Mouse (Mus musculus) frontal cortex, postnatal 10 days (tissue): Measurements from ENCODE around the gene Kcne1l.

Experiments
- DNase-seq, 2 experiments: peaks; one replicate each; pipeline ENCODE4 v3.0.0; 2022; ENCODE audit warnings: low spot score in 2 of 2, mixed read lengths in 1 of 2

The Kcne1l gene

DNA sequence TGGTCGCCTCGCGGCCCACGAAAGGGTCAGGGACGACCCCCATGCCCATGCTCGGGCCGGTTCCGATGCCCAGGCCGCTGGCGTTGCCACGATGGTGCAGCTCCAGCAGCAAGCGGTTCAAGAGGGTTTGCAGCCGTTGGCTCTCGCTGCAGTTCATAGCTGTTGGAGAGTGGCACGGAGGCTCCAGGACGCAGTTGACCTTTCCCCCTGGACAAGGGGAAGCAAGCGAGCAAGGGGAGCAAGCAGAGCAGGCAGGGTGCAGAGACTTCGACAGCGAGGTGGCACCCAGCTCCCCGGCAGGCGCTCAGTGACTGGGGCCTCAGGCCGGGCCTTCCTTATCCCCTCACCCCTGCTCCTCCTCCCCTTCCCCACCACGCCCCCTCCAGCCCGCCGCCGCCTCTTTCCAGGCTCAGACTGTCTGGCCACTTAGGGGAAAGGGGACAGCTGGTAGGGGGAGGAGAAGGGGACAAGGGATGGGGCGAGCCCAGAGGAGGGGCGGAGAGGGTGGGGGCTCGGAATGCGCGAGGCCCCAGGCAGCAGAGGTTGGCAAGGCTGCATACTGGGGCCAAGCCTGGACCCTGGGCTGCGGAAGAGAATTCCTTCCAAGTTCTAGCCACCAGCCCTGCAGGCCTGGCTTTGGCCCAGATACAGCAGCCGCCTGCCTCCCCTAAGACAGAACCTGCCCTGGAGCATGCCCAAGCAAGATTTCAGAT is at the start of gene Kcne1l:
Gene Kcne1l, minus strand, starts transcription at position 426 of the 713 bp plus-strand sequence.
- DNase-seq: peak in 1 of 2 experiments; percentile 6

- DNase-seq: no peak
Measured at GRCm38 (mm10) chrX:142336207-142336606, 30.1 kb upstream of the Kcne1l start.

DNA sequence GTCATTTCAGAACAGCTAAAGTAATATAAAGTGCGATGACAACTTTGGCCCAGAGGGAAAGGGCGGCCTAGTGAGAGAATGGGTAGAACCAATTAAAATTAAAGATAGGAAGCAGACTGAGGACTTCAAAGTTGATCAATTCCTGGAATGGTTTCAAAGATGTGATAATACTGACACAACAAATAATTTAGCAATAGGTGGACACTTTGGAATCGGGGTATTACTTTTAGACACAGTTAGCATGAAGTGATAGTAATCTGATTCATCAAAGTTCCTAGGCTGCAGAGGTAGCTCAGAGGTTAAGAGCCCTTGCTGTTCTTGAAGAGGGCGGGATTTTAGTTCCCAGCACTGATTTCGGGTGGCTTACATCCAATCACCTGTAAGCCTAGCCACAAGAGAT is 29.4 kb upstream of the Kcne1l start:
- DNase-seq: no peak

GRCm38 (mm10) chrX:142325760-142326159 is 19.7 kb upstream of the Kcne1l start:
- DNase-seq: no peak

- DNase-seq: no peak
Measured at GRCm38 (mm10) chrX:142316106-142316505, 10.0 kb upstream of the Kcne1l start.

DNA sequence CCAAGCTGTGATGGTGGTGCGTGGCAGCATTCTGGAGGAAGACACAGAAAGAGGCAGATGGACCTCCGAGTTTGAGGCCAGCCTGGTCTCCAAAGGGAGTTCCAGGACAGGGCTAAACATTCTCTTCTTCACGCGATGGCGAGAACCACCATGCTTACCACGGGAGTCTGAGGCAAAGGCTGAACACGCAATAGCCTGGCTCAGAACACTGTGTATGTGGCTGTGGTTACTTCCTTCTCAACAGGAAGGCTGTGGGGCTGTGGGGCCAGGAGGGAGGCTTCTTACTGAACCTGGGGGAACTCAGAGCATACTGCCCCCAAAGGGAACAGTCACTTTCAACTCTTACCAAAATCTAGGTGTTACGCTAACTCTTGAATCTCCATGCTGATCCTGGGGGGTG is 9.2 kb upstream of the Kcne1l start:
- no peak for DNase-seq

GRCm38 (mm10) chrX:142314307-142315024 is 8.4 kb upstream of the Kcne1l start:
- DNase-seq: peak; percentile 63 to 75

DNA sequence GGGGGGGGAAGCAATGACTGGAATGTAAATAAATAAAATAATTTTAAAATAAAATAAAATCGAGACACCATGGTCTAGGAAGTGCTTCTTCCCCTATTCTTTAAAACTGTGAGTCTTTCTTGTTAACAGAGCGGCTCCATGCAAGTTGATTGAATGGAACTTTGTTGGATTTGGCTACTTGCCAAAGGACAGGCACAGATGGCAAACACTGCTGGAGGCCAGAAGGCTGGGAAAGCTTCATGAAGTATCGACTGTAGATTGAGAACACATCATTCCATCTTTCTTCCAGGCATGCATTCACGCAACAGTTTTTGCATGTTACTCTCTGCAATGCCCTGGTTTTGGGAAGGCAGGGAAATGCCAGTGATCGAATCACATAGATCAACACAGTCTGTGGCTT is 4.3 kb upstream of the Kcne1l start:
- DNase-seq: no peak

DNA sequence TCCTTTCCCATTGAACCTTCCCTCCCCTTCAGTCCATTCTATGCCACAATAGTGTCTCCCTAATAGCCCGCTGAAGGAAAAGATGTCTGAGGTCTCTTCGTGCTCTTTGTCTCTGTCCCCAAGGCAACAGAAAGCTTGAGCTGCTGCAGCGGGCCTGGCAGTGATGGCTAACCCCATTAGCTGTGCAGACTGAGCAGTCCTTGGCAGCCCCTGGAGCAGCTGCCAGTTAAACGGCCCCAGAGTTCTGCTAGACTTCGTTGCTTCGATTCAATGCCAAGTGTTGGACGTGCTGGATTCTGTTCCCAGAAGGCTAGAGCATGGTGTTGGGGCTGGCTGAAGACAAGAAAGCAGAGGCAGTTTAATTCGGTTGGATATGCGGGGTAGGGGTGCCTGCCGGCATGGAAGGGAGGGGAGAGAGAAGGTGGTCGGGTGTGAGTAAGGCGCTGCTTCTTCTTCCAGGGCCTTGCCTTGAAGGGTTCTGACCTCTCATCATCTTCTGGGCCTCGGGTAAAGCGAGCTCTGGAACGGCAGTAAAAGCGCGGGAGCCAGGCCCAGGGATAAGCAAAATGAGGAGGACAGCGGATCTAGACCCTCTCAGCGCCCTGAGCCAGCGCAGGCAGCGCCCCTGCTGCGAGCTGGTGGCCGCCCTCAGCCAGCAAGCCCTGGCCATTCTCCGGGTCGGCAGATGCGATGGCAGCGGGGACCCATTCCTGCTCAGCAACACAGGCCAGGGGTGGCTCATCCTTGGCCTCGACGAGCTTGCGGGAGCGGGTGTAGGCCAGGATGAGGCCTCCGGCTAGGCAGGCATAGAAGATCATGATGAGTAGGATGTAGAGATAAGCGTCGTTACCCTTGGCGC is 855 bp downstream of the Kcne1l start:
- DNase-seq: peak; percentile 15 to 22

GRCm38 (mm10) chrX:142304592-142304991 is 1.5 kb downstream of the Kcne1l start:
- no peak for DNase-seq

DNA sequence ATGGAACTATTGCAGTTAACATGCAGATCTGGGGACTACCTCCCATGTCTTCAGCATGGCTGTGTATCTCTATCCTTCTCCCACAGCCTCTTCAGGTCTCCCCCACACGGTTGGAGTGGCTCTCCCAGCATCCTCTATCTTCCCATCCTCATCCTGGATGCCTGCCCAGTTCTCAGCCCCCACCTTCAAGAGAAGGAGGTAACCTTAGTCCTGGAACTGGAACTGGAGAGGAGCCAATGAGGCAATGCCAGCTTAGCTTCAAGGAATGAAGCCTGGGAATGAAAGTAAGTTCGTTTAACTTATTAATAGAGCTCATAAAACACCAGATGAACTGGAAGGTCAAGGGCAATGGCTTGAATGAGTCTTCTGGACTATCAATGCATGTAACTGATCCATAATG is 2.6 kb downstream of the Kcne1l start:
- no peak for DNase-seq

- no peak for DNase-seq
Measured at GRCm38 (mm10) chrX:142285905-142286304, 20.2 kb downstream of the Kcne1l start.

DNA sequence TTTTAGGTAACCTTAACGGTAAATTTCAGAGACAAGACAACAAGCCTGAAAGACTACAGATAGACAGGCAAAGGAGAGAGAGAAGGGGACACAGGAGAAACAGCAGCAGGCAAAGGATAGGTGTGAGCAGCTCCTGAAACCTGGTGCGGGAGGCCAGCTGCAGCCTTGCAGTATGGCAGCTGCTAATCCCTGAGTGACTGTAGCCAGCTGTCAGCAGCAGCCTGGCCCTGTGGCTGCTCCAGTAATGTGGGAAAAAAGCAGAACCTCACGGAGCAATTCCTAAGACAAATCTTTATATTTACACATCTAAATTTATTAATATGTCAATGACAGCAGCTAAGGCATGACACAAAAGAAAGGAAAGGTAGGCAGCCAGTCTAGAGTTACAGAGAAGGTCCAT is 29.5 kb downstream of the Kcne1l start:
- no peak for DNase-seq

GRCm38 (mm10) chrX:142276031-142276430 is 30.1 kb downstream of the Kcne1l start:
- no peak for DNase-seq
